Mouse (Mus musculus): ENCODE data around the gene Mapkapk2.
"Not testable (repeated sequence)": the region's sequence is repeated elsewhere in the genome, so short reads cannot be mapped to it uniquely, and the experiment has no call there.

The Mapkapk2 gene

DNA sequence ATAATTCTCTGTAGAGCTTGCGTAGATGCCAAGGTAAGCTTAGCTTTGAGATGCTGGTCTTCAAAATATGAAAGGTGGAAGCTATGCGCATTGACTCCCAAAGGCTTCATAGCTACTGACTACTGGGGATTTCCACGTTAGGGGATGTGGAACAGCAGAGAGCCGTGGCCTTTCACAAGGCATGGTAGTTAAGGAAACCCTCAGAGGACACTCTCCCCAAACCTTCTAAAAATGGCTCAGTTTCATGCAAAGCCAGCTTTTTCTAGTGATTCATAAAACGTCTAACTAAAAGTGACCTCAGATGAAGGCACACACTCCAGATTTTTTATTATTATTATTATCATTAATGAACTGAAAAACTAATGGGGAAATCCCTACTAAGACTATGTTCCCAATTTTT is 47.6 kb downstream of the Mapkapk2 start:
- DNase-seq (ENCODE audit: low spot score in 2 of 2), result no peak

DNA sequence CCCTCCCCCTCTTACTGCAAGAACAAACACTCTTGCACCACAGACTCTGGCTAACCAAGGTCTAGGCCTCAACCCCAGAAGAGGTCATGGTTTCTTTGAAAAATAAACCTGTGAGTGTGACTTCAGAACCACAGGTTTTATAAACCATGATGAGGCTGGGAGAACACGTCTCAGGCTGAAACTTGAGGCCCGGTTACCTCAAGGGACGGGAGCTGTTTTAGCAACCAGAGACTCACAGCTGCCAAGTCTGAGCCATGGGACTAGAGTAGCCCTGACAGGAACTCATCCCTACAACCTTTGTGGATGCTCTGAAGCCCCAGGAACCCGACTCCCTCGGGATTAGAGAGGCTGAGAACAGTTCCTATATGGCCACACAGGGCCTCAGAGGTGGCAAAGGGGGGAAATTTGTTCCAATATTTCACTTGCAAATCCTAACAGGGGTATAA is 48.2 kb downstream of the Mapkapk2 start:
- no peak for DNase-seq (ENCODE audit: low spot score in 2 of 2)

DNA sequence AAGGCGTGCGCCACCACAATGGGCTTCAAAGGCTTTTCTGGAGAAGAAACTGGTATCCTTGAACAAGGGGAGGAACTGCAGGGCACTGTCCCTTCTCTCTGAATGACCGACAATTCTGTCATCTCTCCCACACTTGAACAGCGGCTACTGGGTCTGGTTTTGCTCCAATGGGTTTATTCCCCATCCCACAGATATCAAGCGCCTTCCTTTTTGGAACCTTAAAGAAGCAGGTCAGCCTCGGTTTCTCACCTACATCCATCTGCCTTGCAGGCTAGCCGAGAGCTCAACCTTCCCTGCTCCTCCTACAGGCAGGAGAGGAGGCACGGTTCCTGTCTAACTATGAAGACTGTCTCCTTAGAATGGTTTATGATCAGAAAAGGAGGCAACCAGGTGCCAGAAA is 48.7 kb downstream of the Mapkapk2 start:
- DNase-seq (ENCODE audit: low spot score in 2 of 2), result no peak

DNA sequence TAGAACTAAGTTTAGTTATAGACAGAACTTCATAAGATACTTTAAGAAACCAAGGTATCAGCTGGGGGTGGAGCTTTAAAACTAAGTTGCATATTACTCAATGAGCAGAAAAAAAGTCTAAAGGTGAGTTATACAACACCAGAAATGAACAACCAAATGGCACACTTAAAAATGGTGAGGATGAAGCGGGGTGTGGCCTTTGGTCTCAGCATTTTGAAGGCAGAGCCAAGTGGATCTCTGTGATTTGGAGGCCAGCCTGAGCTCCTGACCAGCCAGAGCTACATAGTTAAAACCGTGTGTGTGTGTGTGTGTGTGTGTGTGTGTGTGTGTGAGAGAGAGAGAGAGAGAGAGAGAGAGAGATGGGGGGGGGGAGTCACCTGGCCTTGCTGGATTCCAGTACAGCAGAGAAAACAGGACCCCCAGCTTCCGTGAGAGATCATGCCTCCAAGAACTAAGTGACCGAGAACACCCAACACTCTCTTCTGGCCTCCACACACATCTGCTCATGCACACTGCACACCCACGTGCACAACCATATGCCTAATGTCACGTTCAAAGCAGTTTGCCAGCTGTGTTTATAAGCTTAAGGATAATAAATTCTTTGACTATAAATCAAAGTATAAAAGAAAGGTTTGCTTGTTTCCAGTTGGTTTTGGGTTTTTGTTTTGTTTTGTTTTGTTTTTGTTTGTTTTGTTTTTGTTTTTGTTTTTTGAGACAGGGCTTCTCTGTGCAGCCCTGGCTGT is 49.3 kb downstream of the Mapkapk2 start:
- no peak for DNase-seq (ENCODE audit: low spot score in 2 of 2)

DNA sequence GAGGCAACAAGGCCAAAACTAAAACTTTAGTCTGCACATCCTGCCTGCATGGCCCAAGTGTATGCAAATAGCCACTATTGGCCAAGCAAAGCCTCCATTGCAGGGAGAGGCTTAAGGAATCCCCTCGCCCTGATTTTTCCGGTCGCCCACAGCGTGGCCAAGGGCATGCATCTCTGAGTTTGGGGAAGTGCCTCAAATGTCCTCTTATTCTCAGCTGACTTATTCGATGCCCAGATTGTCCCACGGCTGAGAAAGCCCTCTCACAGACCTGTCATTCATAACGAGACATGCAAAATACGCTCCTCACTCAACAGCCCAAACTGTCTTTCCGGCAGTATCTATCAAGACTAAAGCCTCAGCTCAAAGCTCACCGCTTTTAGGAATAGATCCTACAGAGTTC is 51.0 kb downstream of the Mapkapk2 start:
- DNase-seq (ENCODE audit: low spot score in 2 of 2), result no peak

DNA sequence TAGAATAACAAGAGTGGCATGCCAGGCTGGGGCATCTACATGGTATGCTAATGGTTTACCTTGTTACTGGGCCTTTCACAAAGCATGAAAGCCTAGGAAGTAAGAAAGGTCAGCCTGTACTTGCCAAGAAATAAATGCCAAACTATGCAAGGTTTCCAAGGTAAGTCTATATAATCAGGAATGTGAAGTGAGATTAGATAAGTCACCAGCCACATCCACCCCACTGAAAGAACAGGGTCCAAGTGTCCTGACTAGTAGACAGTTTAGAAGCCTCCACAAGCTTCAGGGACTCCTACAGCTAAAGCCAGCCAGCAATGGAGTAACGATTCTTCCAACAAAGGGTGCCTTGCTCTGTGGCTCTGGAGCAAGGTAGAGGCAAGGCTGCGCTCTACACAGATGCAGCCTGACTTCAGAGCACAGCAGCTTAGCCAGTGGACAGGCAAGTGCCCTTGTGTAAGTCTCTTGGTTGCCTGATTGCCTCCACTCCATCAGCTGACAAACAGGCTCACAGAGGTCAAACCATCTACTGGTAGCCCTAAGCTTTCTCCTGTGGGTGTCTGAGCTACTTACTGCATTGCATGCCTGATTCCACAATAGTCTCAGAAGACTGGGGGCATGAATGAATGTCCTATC is 51.8 kb downstream of the Mapkapk2 start:
- DNase-seq (ENCODE audit: low spot score in 2 of 2), result no peak

DNA sequence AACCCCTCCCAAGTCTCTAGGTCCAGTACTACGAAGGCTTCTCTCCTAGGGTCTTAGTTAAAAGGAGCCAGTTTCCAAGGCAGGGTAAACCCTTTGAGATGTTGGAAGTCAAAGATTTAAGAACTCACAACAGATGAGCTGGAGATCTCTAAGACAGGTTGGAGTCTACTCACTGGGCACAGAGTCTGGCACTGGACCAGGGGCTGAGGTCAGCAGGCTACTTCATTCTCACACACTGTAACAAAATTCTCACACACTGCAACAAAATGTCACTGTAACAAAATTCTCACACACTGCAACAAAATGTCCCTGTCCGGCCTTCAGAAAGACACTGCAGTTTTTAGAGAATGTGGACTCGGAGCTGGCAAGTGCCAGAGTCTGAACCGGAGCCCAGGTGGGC is 54.0 kb downstream of the Mapkapk2 start:
- DNase-seq (ENCODE audit: low spot score in 2 of 2), result no peak

DNA sequence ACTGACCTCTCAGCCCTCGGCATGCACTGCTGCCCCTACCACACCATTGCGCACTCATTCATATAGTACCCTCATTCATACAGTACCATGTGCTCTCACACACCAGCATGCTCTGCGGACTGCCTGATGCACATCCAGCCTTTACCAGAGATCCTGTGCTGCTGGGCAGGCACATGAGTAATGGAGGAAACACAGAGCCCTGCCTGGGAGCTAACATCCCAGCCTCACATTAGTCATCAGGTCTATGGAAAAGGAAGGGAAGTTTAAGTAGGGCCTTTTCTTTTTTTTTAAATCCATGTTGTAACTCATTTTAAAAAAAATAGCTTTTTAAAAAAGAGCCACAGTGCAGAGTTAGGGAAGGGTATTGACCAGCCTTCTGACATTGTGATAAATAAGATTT is 54.9 kb downstream of the Mapkapk2 start:
- DNase-seq (ENCODE audit: low spot score in 2 of 2), result no peak

DNA sequence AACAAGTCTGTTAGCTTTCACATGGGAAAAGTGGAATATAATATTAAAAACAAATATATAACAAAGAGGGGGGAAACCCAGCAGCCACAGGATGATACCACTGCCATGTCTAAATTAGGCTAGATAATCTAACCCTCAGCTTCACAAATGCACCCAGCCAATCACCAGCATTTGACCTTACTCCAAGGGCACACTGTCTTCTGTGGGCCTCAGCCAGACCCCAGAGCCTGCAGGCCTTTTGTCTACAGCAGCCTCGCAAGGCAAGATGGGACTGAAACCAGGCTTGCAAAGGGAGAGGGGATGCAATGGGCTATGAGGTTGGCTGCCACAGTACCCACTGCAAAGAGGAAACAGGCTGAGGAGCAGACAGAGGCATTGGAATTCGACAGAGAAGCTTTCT is 55.4 kb downstream of the Mapkapk2 start:
- DNase-seq (ENCODE audit: low spot score in 2 of 2), result no peak

DNA sequence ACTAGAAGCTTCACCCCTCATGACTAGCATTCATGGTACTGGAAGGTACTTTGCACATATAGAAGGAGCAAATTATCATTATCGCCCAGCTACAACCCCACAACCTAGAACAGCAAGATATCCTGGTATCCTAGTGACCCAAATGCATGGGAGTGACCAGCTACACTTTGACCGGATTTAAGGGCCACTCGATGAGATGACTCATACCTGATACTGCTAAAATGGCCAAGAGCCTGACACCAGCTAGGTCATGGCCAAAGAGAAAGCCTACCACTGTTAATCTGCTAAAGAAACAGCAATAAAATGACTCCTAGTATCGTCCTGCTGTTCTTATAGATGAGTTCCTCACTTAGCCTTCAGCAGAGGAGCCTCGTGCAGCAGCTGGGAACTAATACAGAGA is 58.1 kb downstream of the Mapkapk2 start:
- DNase-seq (ENCODE audit: low spot score in 2 of 2), result no peak

DNA sequence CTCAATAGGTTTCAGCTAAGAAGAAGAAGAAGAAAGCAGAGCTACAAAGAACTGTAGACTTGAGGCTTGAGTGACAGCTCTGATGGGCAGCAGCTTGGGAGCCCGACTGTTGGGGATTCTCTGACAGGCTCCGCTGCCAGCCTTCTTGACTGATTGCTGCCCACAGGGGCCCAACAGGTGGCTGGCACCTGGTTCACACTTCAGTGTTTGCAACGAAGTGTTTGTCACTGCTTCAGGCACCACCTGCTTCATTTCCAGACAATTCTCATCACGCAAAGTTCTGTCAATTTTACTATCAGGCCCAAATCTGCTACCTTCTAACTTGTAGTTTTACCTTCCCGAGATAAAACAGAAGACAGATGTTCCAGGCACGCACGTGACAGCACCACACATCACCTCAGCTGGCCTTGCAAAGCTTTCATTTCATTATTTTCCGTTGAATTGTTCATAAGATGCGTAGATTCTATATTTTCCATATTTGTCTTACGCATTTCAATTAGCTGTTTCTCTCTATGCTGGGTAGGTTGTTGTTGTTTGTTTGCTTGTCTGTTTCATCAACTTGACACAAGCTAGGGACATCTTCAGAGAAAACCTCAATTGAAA is 59.1 kb downstream of the Mapkapk2 start:
- no peak for DNase-seq (ENCODE audit: low spot score in 2 of 2)

DNA sequence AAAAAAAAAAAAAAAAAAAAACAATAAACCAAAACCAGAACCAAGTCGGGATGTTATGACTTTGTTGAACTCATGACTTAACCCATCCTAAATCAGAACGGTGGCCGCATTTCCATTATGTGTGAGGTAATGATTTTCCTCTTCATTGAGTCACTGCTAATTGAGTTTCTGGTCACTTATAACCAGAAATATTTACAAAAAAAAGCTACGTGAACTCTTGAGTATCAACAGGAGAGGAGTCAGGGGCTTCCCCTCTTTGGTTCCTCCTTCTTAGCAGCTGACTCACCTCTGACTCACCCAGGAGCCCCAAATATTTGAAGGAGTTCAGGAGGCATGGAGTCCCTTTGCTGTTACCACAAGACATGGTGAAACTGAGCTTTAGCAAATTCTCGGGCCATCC is 59.6 kb downstream of the Mapkapk2 start:
- no peak for DNase-seq (ENCODE audit: low spot score in 2 of 2)

DNA sequence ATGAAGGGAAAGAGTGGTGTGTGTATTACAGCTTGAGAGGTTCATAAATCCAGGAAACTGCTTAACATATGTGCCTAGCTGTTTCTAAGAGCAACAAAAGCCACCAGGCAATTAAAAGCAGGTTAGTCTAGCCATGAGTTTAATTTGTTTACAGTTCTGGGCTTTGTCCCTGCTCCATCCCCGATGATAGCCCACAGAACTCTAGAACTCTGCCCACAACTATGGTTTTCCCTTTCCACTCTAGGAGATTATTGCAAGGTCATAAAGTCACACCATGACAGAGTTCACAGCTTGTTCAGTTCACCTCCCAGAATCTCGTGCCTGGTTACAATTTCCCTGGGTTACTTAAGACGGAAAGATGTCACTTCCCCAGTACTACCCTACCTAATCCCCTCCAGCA is 66.4 kb downstream of the Mapkapk2 start:
- DNase-seq (ENCODE audit: low spot score in 2 of 2), result no peak

DNA sequence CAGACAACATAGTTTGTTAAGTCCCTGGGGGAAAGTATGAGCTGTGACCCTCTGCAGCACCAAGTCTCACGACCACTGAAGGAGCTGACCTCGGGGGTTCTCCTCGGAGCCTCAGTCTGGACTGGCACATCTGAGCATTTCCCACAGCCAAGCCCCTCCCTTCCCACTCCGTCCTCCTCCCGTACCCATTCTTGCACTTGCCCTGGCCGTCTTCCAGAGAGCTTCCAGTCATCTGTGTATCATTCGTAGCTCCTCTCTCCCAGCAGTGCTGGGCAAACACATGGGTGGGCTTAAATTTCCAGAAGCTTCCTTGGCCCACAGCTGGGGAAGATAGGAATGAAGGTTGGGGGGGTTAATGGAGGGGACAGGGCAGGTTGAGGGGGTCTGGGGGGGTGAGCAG is 67.4 kb downstream of the Mapkapk2 start:
- no peak for DNase-seq (ENCODE audit: low spot score in 2 of 2)

DNA sequence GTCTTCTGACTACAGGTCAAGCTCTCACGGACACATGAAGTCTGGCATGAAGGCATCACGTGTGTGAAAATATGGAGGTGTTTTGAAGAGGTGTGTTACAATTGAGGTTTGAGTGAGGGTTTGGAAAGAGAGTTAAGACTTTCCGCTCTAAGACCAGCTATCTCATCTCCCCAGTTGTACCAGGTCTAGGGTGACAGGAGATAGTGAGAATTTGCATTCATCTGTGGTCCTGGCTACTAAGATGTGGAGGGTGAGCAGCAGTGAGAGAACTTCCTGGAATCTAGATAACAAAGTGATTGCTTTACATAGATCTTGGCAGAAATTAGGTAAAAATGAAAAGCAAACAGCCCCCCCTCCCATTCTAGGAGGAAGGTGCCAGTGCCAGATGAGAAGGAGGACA is 68.4 kb downstream of the Mapkapk2 start:
- no peak for DNase-seq (ENCODE audit: low spot score in 2 of 2)

DNA sequence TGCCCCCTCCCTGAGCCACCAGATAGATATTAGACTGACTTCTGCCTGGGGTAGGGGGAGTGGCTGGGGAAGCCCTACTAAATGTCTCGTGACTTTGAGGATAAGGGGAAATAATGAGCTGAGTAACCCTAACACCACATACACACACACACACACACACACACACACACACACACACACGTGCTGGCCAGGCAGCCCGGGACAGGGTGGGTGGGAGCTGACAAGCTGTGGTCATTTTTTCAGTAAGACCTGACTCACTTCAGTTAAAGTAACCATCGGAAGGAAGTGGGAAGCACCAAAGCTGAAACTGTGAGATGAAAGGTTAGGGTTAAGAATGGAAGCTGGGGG is 71.8 kb downstream of the Mapkapk2 start:
- no peak for DNase-seq (ENCODE audit: low spot score in 2 of 2)

DNA sequence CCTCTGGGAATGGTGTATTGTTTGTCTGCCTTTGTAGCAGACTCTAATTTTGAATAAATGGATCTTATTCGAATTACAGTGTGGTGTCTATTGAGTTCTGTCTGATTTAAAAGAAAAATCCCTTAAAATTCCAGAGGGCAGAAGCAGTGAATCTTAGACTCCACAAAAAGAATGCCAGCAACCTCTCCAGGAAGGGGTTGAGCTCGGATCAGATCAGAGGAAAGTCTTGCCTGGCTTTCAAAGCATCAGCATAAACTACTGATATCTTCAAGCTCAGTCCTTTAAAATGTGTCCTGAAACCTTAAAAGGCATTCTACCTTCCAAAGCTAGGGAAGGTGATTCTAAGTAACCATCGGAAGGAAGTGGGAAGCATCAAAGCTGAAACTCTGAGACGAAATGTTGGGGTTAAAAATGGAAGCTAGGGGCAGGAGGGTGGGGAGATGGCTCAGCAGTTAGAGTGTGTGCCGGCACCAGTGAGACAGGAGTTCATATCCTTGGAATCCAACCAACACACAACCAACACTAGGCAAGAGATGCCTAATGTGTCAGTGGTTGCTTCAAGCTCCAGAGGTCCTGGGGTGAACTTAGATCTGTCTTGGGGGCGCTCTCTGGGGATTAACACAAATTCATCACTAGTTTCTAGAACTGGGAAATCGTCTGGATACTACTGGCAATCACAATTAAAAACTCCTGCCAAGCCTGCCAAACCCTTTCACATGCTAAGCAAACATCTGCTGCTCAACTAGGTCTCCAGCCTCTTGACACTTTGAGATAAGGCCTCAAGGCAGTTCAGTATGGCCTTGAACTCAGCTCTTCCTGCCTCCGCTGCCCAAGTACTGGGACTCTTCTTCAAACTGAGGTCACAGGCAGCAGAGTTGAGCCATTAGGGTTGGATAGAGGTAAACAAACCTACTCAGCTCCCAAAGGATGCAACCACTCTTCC is 72.5 kb downstream of the Mapkapk2 start:
- DNase-seq (ENCODE audit: low spot score in 2 of 2), result no peak

DNA sequence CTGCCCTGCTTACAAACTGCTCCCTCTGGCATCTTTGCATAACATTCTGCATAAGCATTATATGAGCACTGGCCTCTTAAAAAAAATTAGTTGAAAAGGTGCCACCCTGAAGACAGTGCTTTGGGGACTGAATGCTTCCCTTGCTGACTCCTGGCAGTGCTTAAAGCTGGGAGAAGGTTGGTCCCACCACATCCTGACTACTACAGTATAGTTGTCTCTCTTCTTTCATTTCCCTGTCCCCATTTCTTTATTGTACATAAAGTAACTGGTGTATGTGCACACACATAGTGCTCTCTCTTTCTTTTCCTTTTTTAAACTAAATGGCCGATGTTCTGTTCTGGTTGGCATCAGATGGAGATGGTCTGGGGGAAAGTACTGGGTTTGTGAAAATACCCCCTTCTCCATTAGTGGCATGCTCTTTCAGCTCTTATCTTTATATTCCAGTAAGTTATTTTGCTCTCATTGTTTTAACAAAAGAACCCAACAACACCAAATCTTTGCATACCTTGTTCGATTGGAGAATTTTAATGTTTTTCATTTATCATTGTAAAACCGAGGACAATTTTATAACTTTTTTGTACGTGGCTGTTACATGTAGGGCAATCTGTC is 74.3 kb downstream of the Mapkapk2 start:
- not testable (repeated sequence) for DNase-seq (ENCODE audit: low spot score in 2 of 2)

DNA sequence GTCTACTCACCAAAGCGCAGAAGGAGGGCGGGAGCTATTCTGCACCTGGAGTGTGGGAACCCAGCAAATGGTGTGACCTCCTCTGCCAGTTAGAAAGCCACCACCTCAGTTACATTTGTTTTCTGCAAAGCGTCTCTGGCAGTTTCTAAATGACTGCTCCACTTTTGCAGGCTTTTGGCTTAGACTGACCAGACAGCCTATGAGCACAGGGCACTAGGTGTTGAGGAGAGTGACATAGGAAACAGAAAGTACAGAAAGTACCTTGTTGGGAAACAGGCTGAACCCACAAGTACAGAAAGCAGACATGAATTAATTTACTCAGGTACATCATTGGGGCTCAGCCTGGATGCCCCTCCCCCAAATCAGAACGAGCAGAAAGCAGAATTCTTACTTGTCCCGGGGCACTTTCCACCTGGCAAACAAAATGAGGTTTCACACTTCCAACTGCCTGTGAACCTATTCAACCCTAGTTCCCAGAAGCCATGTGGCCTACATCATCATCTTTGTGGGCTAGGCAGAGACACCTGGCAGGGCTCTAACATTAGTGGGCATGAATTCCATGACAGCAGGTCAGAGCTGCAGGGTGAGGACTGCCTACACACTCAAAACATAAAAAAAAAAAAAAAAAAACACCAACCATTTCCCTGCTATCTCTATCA is 74.9 kb downstream of the Mapkapk2 start:
- DNase-seq (ENCODE audit: low spot score in 2 of 2), result no peak

DNA sequence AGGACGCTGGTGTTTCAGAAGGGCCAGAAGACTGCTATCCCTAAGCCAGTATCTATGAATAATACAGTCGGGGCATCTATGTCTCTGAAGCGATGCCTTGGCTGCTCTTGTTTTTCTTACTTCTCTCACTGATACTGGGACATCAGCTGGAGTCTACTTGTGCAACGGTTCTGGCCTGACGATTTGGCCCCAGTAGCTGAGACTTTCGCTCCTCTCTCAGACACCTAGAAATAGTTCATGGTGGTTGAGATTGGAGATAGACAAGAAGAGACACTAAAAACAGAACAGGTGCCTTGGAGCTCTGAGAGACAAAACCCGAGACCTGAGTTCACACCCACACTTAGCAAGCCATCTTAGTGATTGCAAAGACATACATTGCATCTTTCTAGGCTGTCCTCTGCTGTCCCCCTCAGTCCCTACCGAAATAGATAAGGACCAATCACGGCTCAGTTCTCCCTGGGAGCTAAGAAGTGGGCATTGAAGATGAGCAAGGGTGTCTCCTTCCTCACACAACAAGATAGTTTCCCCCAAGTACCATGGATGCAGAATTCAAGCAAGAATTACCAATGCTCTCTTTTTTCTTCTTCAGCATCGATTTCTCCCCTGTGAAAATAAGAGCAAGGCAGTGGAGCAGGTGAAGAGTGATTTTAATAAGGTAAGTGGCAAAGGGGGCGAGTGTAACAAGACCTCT is 75.6 kb downstream of the Mapkapk2 start:
- DNase-seq (ENCODE audit: low spot score in 2 of 2), result no peak

DNA sequence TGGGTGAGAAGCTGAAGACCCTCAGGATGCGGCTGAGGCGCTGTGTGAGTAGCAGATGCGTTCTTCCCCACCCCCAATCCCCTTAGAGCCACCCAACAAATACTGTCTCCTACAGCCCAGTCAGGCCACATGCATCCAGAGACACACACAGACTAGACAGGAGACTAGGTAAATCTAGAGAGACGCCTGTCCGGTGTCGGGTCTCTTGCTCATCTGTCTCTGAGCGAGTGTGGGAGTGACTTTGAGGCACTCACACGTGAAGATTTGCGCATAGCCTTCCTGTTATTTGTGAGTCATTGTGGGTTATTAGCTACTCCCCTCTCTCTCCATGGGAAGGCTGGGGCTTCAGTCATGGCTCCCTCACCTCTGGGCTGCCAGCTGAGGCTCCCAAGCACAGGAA is 76.2 kb downstream of the Mapkapk2 start:
- no peak for DNase-seq (ENCODE audit: low spot score in 2 of 2)

All from frontal cortex, postnatal 36 days (tissue).